Mouse (Mus musculus): ENCODE results near the gene Vmn2r81. TPM values are rescaled to one million over a fixed set of nuclear protein-coding genes. Genes with fewer than 3 reads are reported as not detected.
"Not testable (repeated sequence)": the region's sequence is repeated elsewhere in the genome, so short reads cannot be mapped to it uniquely, and the experiment has no call there.

Vmn2r81 gene
- not detected in 2 replicates for polyA plus RNA-seq (2016; fragmentation: Nextera tagmentation; extraction: Ambion mirVana)

GRCm38 (mm10) chr10:79247392-79247791, at the start of gene Vmn2r81:
TSS of gene Vmn2r81 (plus strand) at chr10:79247692.
- WGBS = 63% methylated on average over 3 of the region's 3 CpGs
- not testable (repeated sequence) for H3K4me1 ChIP-seq; H3K36me3 ChIP-seq; H3K4me2 ChIP-seq (replicated peaks); H3K27me3 ChIP-seq; H3K4me3 ChIP-seq; ATAC-seq (ENCODE audit: low FRiP score, low read depth); H3K9ac ChIP-seq (replicated peaks); H3K27ac ChIP-seq (replicated peaks); H3K9me3 ChIP-seq

GRCm38 (mm10) chr10:79199973-79200372, 47.5 kb upstream of the Vmn2r81 start:
- not testable (repeated sequence) for H3K9ac ChIP-seq (replicated peaks); H3K4me3 ChIP-seq; H3K4me2 ChIP-seq (replicated peaks); H3K27ac ChIP-seq (replicated peaks); H3K27me3 ChIP-seq; H3K9me3 ChIP-seq; ATAC-seq (ENCODE audit: low FRiP score, low read depth); H3K36me3 ChIP-seq; H3K4me1 ChIP-seq
- WGBS = 89% methylated on average over 1 of the region's 1 CpGs

DNA sequence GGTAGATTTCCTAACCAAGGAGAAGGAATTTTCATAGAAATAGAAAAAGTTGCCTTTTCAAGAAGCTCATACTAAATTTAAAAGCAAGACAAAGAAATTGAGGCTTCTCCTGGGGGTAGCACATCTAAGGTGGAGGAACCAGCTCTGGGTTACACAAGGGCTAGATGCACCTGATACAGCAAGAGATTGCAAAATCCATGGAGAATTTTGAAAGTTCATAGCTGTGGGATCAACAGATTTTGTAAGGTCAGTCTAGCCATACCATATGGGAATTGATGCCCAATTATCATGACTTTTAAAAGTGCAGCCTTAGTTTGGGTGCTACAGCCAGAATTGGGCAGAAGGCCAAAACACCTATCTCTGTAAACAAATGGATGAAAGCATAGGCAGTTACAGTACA, 27.1 kb upstream of the Vmn2r81 start:
- H3K9ac ChIP-seq (replicated peaks) = no peak overlapping the region
- H3K4me2 ChIP-seq (replicated peaks) = no peak overlapping the region
- no peaks in the 10 kb centered on the region for H3K36me3 ChIP-seq
- H3K4me1 ChIP-seq = no peaks in the 10 kb centered on the region
- H3K9me3 ChIP-seq = no peaks in the 10 kb centered on the region
- no peak overlapping the region for H3K27ac ChIP-seq (replicated peaks)
- no peak overlapping the region for H3K4me3 ChIP-seq
- H3K27me3 ChIP-seq = no peaks in the 10 kb centered on the region
- no peak for ATAC-seq (ENCODE audit: low FRiP score, low read depth)

- no peaks in the 10 kb centered on the region for H3K27me3 ChIP-seq
Observed at GRCm38 (mm10) chr10:79221606-79222005, 25.9 kb upstream of the Vmn2r81 start.

GRCm38 (mm10) chr10:79222214-79222613, 25.3 kb upstream of the Vmn2r81 start:
- Histone ChIP-seq H3K4me2 (replicated peaks) (no peak overlapping the region), H3K9ac (replicated peaks) (no peak overlapping the region), H3K36me3 (no peaks in the 10 kb centered on the region), H3K4me3 (no peak overlapping the region), H3K27ac (replicated peaks) (no peak overlapping the region), H3K9me3 (no peaks in the 10 kb centered on the region), H3K27me3 (no peaks in the 10 kb centered on the region), H3K4me1 (no peaks in the 10 kb centered on the region)
- WGBS = 55% methylated on average over 7 of the region's 7 CpGs
- no peak for ATAC-seq (ENCODE audit: low FRiP score, low read depth)

More at GRCm38 (mm10) chr10:79221606-79222005, 25.9 kb upstream of the Vmn2r81 start:
- ATAC-seq (ENCODE audit: low FRiP score, low read depth) = no peak
- no peaks in the 10 kb centered on the region for H3K4me1 ChIP-seq
- no peak overlapping the region for H3K9ac ChIP-seq (replicated peaks)
- no peak overlapping the region for H3K4me3 ChIP-seq
- no peak overlapping the region for H3K4me2 ChIP-seq (replicated peaks)
- H3K36me3 ChIP-seq = no peaks in the 10 kb centered on the region
- no peaks in the 10 kb centered on the region for H3K9me3 ChIP-seq
- H3K27ac ChIP-seq (replicated peaks) = no peak overlapping the region

- H3K4me2 ChIP-seq (replicated peaks) = peak overlapping the region; percentile 44
- not testable (repeated sequence) for H3K36me3 ChIP-seq; H3K27me3 ChIP-seq; H3K9me3 ChIP-seq; H3K9ac ChIP-seq (replicated peaks); H3K4me1 ChIP-seq; H3K27ac ChIP-seq (replicated peaks)
- 5% methylated on average over 16 of the region's 16 CpGs for WGBS
- peak overlapping the region; percentile 38 for H3K4me3 ChIP-seq
- peak; percentile 79 for ATAC-seq (ENCODE audit: low FRiP score, low read depth)
Observed at GRCm38 (mm10) chr10:79322033-79322736, 74.7 kb downstream of the Vmn2r81 start.

- no peaks in the 10 kb centered on the region for H3K9me3 ChIP-seq
- no peak overlapping the region for H3K4me3 ChIP-seq
- no peak overlapping the region for H3K4me2 ChIP-seq (replicated peaks)
- no peak overlapping the region for H3K9ac ChIP-seq (replicated peaks)
- no peaks in the 10 kb centered on the region for H3K27me3 ChIP-seq
- peak; percentile 47; the same call in 1 of the 2 replicates for ATAC-seq (ENCODE audit: low FRiP score, low read depth)
- no peaks in the 10 kb centered on the region for H3K36me3 ChIP-seq
- no peaks in the 10 kb centered on the region for H3K4me1 ChIP-seq
- no peak overlapping the region for H3K27ac ChIP-seq (replicated peaks)
Observed at GRCm38 (mm10) chr10:79322737-79323086, 75.2 kb downstream of the Vmn2r81 start.

Other genes starting within 250 kb of the Vmn2r81 start
- not detected in 2 replicates for gene Olfr1351, start 235.2 kb upstream of the Vmn2r81 start, polyA plus RNA-seq (2016; fragmentation: Nextera tagmentation; extraction: Ambion mirVana)
- 0.27 and 0.28 TPM in 2 replicates for gene Olfr57, start 219.0 kb upstream of the Vmn2r81 start, polyA plus RNA-seq (2016; fragmentation: Nextera tagmentation; extraction: Ambion mirVana)
- gene 2610008E11Rik, start 150.1 kb upstream of the Vmn2r81 start, polyA plus RNA-seq (2016; fragmentation: Nextera tagmentation; extraction: Ambion mirVana) = 52.7 and 55.8 TPM in 2 replicates
- gene Vmn2r80, start 98.9 kb upstream of the Vmn2r81 start, polyA plus RNA-seq (2016; fragmentation: Nextera tagmentation; extraction: Ambion mirVana) = not detected in 2 replicates
- gene Vmn2r82, start 108.8 kb downstream of the Vmn2r81 start, polyA plus RNA-seq (2016; fragmentation: Nextera tagmentation; extraction: Ambion mirVana) = not detected in 2 replicates
- gene Vmn2r83, start 221.0 kb downstream of the Vmn2r81 start, polyA plus RNA-seq (2016; fragmentation: Nextera tagmentation; extraction: Ambion mirVana) = 0.07 TPM in 1 of 2 replicates, not detected in the other

Measured in midbrain, embryonic 12.5 days (tissue).